Mouse (Mus musculus) forebrain, embryonic 12.5 days (tissue): ENCODE measurements around the gene Golt1b. TPM values are rescaled to one million over a fixed set of nuclear protein-coding genes. Genes with fewer than 3 reads are reported as not detected.

ENCODE experiments used
- polyA plus RNA-seq: library from polyadenylated mRNA; unstranded; fragments of >200 nt; fragmentation: Nextera tagmentation; extraction: Ambion mirVana; gene quantifications from 2 replicates; pipeline ENCODE4 v1.2.1, GENCODE M21; 2016

The Golt1b gene
- polyA plus RNA-seq, 1 experiment from 2014 or later = 95.5 TPM

Other genes starting within 250 kb of the Golt1b start
- not detected in 2 replicates for gene Slco1a6, start 178.7 kb upstream of the Golt1b start, polyA plus RNA-seq
- 0.23 and 0.36 TPM in 2 replicates for gene Iapp, start 88.8 kb upstream of the Golt1b start, polyA plus RNA-seq
- gene Slco1a5, start 64.2 kb upstream of the Golt1b start, polyA plus RNA-seq = 0.22 TPM in 2 replicates
- gene Pyroxd1, start 41.6 kb upstream of the Golt1b start, polyA plus RNA-seq = 24.1 and 25.5 TPM in 2 replicates
- 42.1 and 45.2 TPM in 2 replicates for gene Recql, start 134 bp upstream of the Golt1b start, polyA plus RNA-seq
- gene Spx, start 26.2 kb downstream of the Golt1b start, polyA plus RNA-seq = 0.46 and 1.0 TPM in 2 replicates
- gene Gys2, start 85.9 kb downstream of the Golt1b start, polyA plus RNA-seq = not detected in 2 replicates
- 422 and 446 TPM in 2 replicates for gene Ldhb, start 120.7 kb downstream of the Golt1b start, polyA plus RNA-seq
- 4.9 and 5.5 TPM in 2 replicates for gene Kcnj8, start 184.4 kb downstream of the Golt1b start, polyA plus RNA-seq